Mouse (Mus musculus): ENCODE results near the gene Tpp2.

GRCm38 (mm10) chr1:44027651-44028050 lies 94.2 kb downstream of the Tpp2 start:
- TF ChIP-seq POLR2A (IDR thresholded peaks at IDR 0.05; ENCODE audit: low read depth, low read length) (no peak), CTCF (IDR thresholded peaks at IDR 0.05; ENCODE audit: extremely low read depth, insufficient read depth, insufficient read length, insufficient replicate concordance) (no peak)
